Mouse (Mus musculus) cerebellum, adult 9-11 months (tissue): ENCODE results near the gene Amfr.

Source experiments
- DNase-seq: peaks from one replicate; pipeline ENCODE4 v3.0.0; 2022

The Amfr gene

DNA sequence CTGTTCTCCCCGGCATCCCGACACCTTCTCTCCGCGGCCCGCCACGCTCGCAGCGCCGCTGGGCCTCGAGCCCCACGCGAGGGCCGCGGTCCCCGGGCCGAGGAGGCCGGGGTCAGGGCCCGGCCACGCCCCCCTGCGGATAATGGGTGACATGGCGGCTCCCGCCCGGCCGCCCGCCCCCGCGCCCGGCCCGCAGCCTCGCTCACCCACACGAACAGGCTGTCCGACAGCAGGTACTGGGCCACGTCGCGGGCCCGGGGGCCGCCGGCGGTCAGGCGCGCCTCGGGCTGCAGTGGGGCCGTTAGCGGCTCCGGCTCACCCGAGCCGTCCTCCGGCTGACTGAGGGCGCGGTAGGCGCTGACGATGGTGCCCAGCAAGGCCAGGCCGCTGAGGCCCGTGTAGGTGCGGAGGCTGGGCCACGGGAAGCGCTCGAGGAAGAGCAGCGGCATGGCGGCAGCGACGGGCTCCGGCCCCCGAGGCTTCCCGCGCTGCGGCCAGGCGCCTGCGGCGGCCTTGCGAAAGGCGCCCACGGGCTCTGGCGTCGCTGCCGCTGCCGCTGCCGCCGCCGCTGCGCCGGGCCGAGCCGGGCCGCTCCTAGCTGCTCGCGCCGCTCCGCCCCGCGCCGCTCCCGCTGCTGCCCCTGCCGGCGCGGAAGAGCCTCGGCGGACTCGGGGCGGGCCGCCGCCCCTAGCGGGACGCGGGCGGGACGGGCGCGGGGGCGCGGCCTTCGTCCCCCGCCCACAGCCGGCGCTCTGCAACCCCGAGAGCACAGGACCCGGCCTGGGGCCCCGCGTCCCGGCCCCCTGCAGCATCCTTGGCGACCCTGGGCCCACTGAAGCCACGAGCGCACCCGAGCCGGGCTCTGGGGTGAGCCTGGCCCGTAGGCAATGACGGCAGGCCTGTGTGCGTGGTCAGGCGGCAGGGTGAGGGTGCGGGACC is at the start of gene Amfr:
Amfr (minus strand) TSS at position 830 of the 939 bp plus-strand sequence.
- peak; percentile 74 for DNase-seq

DNA sequence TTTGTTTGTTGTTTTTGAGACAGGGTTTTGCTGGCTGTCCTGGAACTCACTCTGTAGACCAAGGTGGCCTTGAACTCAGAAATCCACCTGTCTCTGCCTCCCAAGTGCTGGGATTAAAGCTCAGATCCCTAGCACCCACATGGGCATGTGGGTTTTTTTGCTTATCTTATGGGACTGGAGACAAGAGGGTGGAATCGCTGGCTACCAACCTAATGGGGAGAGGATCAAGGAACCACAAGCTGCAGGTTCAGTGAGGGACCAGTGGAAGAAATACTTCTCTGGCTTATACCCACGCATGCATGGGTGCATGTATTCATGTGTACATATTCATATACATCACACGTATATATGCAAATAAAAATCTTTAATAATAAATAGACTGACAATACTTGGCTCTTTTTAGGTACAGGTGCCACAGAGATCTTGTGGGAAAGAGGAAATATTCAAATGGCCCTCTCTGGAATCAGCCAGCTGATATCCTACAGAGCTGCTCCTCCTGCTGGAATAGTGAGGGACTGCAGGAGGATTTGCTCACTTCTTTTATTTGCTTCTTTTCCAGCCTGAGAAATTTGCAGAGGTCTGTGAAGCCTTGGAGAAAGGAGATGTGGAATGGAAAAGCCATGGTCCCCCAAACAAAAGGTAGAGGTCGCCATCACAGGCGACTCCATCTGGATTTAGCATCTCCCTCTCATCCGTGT is 44.7 kb upstream of the Amfr start:
- peak; percentile 30 for DNase-seq

DNA sequence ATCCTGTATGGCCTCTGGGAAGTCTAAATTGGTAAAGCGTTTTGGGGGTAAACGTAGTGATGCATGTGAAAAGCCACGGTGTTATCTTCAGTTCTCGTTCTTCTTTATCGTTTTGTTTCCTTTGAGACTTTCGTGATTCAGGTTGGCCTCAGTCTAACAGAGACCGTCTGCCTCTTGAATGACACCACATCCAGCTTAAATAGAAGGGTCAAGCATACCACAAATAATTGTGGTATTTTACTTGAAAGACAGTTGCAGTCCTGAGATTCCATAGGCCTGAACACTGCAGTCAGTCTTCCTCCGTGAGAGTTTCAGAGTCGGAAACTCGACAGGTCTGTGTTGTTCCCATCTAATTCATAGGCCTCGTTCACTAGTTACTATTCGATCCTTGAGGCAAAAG is 40.1 kb upstream of the Amfr start:
- DNase-seq, result no peak

DNA sequence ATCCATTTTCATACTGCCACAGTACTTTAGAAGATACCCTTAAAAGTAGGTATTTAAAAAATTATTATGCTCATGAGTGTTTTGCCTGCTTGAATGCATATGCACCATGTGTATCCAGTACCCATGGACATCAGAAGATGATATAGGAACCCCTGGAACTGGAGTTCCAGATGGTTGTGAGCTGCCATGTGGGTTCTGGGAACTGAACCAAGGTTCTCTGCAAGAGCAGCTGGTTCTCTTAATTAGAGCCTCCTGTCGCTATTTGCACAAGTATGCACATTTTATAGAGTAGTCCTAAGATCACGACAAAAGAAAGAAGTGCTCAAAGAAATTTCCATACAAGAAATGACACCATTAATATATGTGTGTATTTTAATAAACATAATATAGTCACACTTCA is 35.2 kb upstream of the Amfr start:
- no peak for DNase-seq

DNA sequence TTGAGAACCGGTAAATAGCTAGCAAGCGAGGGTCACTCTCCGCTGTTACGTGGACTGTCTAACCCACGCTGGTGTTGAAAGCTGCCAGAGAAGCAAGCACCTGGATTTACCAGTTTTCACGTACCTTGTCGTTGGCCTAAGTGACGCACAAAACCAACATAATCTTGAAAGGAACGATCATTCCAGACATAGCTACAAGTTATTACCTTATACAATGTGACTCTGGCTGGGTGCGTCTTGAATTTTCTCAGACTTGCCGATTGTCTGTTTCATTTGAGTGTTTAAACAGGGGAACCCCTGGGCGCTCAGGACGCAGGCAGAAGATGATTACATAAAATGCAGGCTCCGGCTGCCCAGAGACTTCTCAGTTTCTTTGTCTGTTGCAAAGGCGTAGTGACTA is 25.2 kb upstream of the Amfr start:
- peak; percentile 19 for DNase-seq

DNA sequence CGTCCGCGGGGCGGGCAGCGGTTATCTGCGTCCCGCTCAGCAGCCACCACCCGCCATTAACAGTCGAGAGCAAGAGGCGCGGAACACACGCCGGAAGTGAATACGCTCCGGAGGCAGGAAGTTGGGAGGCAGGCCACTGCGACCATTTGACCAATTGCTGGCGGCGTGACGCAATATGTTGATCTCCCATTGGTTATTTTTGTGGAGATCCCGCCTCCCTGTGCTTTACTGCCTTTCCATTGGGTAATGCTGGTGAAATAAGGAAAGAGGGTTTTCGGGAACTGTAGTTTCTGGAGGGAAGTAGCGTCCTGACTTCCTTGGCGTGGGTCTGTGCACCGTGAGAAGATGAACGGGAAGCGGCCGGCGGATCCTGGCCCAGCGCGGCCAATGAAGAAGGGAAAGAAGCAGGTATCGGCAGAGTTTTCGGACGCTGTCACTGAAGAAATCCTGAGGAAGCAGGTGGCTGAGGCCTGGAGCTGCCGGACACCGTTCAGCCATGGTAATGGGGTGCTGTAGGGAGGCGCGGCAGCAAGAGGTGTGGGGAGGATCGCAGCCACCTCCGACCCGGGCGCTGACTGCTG is 24.4 kb upstream of the Amfr start, which contains the start of the genes Nudt21 and Ogfod1:
Nudt21 (minus strand) TSS at position 88 of the 581 bp plus-strand sequence.
Ogfod1 (plus strand) TSS at position 255 of the 581 bp plus-strand sequence.
- peak; percentile 96 for DNase-seq

- peak; percentile 80 for DNase-seq
These were observed 23.9 kb upstream of the Amfr start for GRCm38 (mm10) chr8:94036541-94036940.

DNA sequence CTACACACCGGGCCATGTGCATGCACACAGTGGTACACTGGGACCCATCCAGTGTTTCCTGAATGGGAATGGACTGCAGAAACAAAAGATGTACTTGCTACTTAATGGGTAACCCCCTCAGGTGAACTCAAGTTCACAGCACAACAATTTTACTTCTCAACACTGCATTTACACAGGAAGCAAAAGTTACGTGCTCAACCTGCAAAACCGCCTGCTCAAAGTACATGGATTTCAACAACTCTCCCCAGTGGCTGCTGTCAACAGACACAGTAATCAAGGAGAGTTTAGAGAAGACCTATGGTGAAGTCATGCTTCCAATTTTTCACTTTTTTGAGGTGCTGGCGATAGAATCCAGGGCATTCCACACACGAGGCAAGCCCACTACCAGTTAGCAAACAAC is 22.6 kb upstream of the Amfr start:
- DNase-seq, result no peak

DNA sequence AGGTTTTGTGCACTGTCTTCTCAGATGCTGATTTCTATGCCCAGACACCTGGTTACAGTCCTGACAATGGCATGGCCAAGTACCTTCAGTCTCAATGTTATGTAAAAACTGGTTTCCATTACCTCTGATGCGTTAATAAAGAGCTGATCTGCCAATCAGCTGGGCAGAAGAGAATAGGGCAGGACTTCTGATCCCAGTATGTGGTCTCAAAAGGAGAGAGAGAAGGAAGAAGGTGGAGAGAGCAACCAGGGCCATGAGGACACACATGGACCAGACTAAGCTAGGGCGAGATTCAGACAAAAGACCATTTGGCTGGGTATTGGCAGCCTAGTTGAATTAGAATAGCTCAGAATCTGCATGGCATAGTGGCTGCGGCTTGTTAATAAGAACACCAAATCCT is 21.0 kb upstream of the Amfr start:
- no peak for DNase-seq

DNA sequence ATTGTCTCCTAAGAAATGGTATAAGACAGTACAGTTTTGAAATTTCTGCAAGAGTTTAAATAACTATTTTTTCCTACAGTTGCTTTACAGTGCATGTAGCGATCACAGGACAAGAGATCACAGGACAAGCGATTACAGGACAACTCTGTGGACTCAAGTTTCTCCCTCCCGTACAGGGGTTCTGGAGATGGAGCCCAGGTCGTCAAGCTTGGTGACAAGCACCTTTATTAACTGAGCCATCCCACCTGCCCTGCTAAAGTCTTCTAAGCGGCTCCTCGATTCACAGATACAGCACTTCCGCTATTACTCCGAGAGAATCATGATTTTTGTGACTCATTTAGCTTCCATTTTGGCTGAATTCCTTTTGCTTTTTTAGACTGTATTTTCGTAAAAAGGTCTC is 17.1 kb upstream of the Amfr start:
- DNase-seq, result no peak

GRCm38 (mm10) chr8:94023916-94024315 is 11.3 kb upstream of the Amfr start:
- no peak for DNase-seq

DNA sequence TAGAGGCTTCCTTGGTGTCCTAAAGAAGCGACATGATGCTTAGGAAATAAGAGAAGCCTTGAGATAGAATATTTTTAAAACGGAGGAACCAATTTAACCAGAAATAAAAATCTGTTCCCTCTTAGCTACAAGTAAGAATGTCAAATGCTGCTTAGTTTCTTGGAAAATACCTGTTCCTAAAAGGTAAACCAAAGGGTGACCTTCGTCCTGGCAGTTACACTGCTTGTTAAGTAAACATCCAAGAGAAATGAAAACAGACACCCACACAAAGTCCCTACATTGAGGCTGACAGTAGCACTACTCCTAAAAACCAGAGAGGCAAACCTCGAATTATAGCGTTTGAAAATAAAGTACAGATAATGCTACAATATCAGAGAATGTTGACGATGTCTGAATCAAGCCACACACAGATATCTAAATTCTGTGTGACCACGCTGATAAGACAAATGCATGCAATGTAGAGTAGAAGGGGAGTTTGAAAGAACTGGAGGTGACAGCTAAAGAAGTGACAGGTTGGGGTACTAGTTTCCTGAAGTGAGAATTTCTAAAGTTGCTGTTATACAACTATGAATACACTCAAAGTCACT is 477 bp upstream of the Amfr start:
- DNase-seq, result no peak

DNA sequence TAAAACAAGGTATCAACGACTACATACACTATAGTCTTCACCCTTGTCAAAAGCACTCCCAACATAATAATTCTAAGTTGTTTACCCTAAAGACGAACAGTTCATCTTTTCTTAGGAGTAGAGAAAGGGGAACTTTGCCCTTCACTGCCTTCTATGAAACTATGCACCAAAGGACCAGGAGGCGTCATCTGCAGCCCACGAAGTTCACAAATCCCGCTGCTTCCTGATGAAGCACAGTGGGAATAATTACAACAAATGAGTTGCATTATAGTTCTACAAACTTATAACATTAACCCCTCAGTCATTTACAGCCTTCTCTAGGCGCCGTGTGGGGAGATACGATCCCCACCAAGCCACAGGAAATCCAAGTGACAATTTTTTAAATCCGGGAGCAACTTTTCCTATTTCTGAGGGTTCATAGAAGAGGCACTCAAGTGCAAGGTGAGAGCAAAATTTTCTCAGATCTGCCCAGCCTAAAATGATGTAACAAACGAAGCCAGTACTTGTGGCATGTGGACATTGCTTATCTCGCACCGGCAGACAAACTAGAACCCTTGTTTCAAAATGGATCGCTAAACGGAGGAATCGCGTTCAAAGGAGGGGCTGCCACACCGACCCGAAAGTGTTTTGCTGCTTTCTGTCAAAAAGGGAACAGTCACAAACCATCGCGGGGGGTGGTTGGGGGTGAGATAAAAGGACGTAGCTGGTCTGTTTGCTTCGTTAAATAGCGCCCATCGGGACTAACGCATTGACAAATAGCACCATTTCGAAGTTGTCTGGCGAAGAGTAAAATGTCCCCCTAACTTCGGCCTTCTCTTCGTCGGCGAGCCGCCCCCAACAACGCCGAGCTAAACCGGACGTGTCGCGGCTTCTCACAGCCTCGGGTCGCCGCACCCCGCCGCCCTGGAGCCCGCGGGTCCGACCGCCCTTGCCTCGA is 1.3 kb downstream of the Amfr start:
- no peak for DNase-seq

- DNase-seq, result no peak
These were observed 2.4 kb downstream of the Amfr start for GRCm38 (mm10) chr8:94010101-94010705.

GRCm38 (mm10) chr8:94009243-94009845 is 3.3 kb downstream of the Amfr start:
- DNase-seq, result no peak

DNA sequence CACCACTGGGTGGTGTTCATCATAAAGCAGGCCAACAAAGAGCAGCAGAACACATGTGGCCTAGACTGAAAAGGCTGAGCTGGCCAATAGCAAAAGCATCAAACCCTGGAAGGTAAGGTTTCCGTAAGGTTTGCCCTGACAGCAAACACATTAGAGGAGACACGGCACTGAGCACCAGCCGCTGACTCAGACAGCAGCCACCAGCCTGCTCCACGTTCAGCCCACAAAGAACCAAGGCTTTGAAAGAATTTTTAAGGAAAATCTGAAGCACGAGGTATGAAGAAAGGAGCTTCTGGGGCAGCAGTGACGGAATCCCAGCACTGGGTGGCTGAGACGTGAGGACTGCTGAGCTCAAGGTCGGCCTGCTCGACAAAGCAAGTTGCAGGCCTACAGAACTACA is 8.5 kb downstream of the Amfr start:
- no peak for DNase-seq

DNA sequence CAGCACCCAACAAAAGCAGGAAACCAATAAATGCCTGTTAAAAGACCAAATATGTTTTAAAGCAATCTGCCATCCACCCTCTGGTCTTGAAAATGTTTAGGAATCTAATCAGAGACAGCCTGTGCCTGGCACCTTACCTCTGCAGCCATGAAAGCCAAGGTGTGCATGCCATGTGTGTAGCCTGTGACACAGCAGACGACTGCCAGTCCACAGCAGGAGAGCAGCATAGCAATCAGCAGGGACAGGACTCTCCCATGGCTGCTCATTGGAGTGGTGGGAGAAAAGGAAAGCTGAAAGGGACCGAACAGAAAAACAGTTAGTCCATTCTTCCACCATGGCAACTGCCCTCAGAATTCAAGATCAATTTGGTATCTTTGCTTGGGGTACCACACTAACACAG is 13.7 kb downstream of the Amfr start:
- no peak for DNase-seq

DNA sequence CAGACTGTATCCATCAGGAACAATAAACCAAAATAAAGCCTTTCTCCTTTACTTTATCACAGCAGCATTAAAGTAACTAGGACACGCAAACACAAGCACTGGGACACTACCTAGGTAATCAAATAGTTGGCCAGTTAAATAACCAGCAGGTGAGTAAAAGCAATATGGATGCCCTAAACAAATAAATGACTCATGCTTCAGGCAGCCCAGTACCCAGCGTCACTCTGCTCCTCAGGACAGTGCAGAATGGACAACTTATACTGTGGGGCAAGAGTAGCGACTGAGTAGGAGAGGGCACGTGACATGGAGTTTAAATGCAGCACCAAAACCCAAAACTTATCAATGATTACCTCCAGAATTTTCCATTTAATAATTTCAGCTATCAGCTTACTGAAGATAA is 22.9 kb downstream of the Amfr start:
- DNase-seq, result no peak

GRCm38 (mm10) chr8:93984731-93985130 is 27.9 kb downstream of the Amfr start:
- DNase-seq, result no peak

- peak; percentile 36 for DNase-seq
These were observed 28.8 kb downstream of the Amfr start for GRCm38 (mm10) chr8:93983827-93984226.

- DNase-seq, result no peak
These were observed 30.9 kb downstream of the Amfr start for GRCm38 (mm10) chr8:93981679-93982215.
